Mouse (Mus musculus) liver, adult 2 months (tissue): ENCODE measurements around the gene Cdiptos.

Experiments used
- CTCF ChIP-seq: fragments of 200-500 bp; IDR thresholded peaks from 2 replicates; pipeline ENCODE4 v1.5.1; 2011; ENCODE audit warnings: low read depth, low read length, control low read depth
- POLR2A ChIP-seq: fragments of 200-500 bp; IDR thresholded peaks from 2 replicates; pipeline ENCODE4 v1.6.1; 2011; ENCODE audit warnings: low read length, control low read depth; ENCODE audit not compliant: insufficient read depth; ENCODE audit errors: extremely low read depth

- TF ChIP-seq CTCF (no peak), POLR2A (no peak)
Observed at GRCm38 (mm10) chr7:126981601-126982000, 5.7 kb upstream of the Cdiptos start.
